8 mouse cellular contexts compared by ENCODE assay signal in the genomic region with DNA sequence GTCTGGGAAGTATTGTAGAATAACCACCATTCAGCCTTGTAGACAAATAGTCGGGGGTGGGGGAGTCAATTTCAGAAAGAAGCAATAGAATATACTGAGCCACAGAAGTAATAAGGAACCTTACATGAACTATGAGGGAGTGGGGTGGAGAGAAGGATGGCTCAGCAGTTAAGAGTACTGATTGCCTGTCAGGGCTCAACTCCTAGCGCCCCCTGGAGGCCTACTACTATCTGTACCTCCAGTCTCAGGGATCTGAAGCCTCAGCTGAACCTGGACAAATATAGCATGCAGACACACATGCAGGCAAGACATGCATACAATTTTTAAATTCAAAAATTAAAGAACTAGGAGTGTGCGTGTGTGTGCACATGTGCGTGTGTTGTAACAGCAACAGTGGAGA.
A peak's percentile ranks its signal among the peaks of the same experiment; 100 is the strongest.
DNase-seq lines count a peak whose midpoint lies in the region; ATAC-seq and TF ChIP-seq lines count a peak whose summit lies in the region.

No protein-coding gene starts in this region.

- no peaks in the 10 kb centered on the region for H3K4me1 ChIP-seq in midbrain, embryonic 10.5 days
- H3K4me1 ChIP-seq in midbrain, embryonic 15.5 days, result no peaks in the 10 kb centered on the region
- H3K4me1 ChIP-seq in intestine, postnatal 0 days (replicated peaks; ENCODE audit: control insufficient read depth, insufficient read depth, low read length), result no peaks in the 10 kb centered on the region
- H3K4me1 ChIP-seq in liver, postnatal 0 days (ENCODE audit: insufficient read depth), result no peaks in the 10 kb centered on the region

- no peak overlapping the region for H3K27ac ChIP-seq in midbrain, embryonic 10.5 days (replicated peaks)
- no peak overlapping the region for H3K27ac ChIP-seq in midbrain, embryonic 15.5 days
- no peak overlapping the region for H3K27ac ChIP-seq in intestine, postnatal 0 days (ENCODE audit: low read depth, low read length)
- H3K27ac ChIP-seq in liver, postnatal 0 days (ENCODE audit: low read depth), result no peak overlapping the region

- ATAC-seq in midbrain, embryonic 15.5 days (replicated peaks), result no peak
- ATAC-seq in intestine, postnatal 0 days, result no peak
- ATAC-seq in liver, postnatal 0 days, result no peak

- TF ChIP-seq EP300 in liver, postnatal 0 days (IDR thresholded peaks at IDR 0.05; ENCODE audit: low read depth), result no peak

- WGBS in midbrain, embryonic 10.5 days, result 40% methylated on average over 4 of the region's 4 CpGs
- WGBS in midbrain, embryonic 15.5 days, result 43% methylated on average over 4 of the region's 4 CpGs
- 51% methylated on average over 4 of the region's 4 CpGs for WGBS in intestine, postnatal 0 days
- 40% methylated on average over 4 of the region's 4 CpGs for WGBS in liver, postnatal 0 days (ENCODE audit: insufficient replicate concordance)

- H3K4me3 ChIP-seq in midbrain, embryonic 10.5 days, result no peak overlapping the region
- H3K4me3 ChIP-seq in midbrain, embryonic 15.5 days, result no peak overlapping the region
- H3K4me3 ChIP-seq in intestine, postnatal 0 days (ENCODE audit: low read depth, low read length), result no peak overlapping the region
- no peak overlapping the region for H3K4me3 ChIP-seq in liver, postnatal 0 days (ENCODE audit: low read depth, low read length)

- H3K27me3 ChIP-seq in midbrain, embryonic 10.5 days (ENCODE audit: low read depth, poor library complexity, severe bottlenecking), result no peaks in the 10 kb centered on the region
- H3K27me3 ChIP-seq in midbrain, embryonic 15.5 days (replicated peaks), result no peaks in the 10 kb centered on the region
- H3K27me3 ChIP-seq in intestine, postnatal 0 days (replicated peaks; ENCODE audit: control insufficient read depth, insufficient read depth, low read length), result no peaks in the 10 kb centered on the region
- no peaks in the 10 kb centered on the region for H3K27me3 ChIP-seq in liver, postnatal 0 days (ENCODE audit: insufficient read depth, low read length)
- H3K27me3 ChIP-seq in splenic B cell, adult 2 months (ENCODE audit: control insufficient read depth, insufficient read depth, low read length, poor library complexity, severe bottlenecking), result no peaks in the 10 kb centered on the region

- no peaks in the 10 kb centered on the region for H3K9me3 ChIP-seq in midbrain, embryonic 10.5 days (replicated peaks)
- no peaks in the 10 kb centered on the region for H3K9me3 ChIP-seq in midbrain, embryonic 15.5 days
- no peaks in the 10 kb centered on the region for H3K9me3 ChIP-seq in intestine, postnatal 0 days (ENCODE audit: control insufficient read depth)
- H3K9me3 ChIP-seq in liver, postnatal 0 days (ENCODE audit: low read length), result no peaks in the 10 kb centered on the region

- TF ChIP-seq CTCF in intestine, postnatal 0 days (IDR thresholded peaks at IDR 0.05; ENCODE audit: low read depth), result peak; percentile 71
- peak; percentile 54 for TF ChIP-seq CTCF in liver, postnatal 0 days (IDR thresholded peaks at IDR 0.05; ENCODE audit: low read depth)

- H3K9ac ChIP-seq in midbrain, embryonic 15.5 days, result no peak overlapping the region
- H3K9ac ChIP-seq in intestine, postnatal 0 days (ENCODE audit: low read depth, low read length), result no peak overlapping the region
- H3K9ac ChIP-seq in liver, postnatal 0 days (replicated peaks), result no peak overlapping the region

- peak; percentile 57 to 84 for DNase-seq in adrenal gland, adult (ENCODE audit: inconsistent age in 2 of 2, low spot score in 1 of 2)
- no peak for DNase-seq in adrenal gland, adult 8-10 months
- peak; percentile 54 for DNase-seq in midbrain, embryonic 10.5 days (ENCODE audit: low spot score)
- peak; percentile 59 to 70 for DNase-seq in cerebellum, adult 18-20 months
- DNase-seq in liver, postnatal 0 days, result peak; percentile 53
- peak; percentile 13 for DNase-seq in splenic B cell, adult 2 months (ENCODE audit: low read depth, low spot score)

- H3K36me3 ChIP-seq in midbrain, embryonic 10.5 days, result no peaks in the 10 kb centered on the region
- no peaks in the 10 kb centered on the region for H3K36me3 ChIP-seq in midbrain, embryonic 15.5 days (replicated peaks)
- H3K36me3 ChIP-seq in intestine, postnatal 0 days (ENCODE audit: control insufficient read depth, insufficient read depth), result no peaks in the 10 kb centered on the region
- H3K36me3 ChIP-seq in liver, postnatal 0 days (replicated peaks; ENCODE audit: insufficient read depth, low read length), result no peaks in the 10 kb centered on the region
- H3K36me3 ChIP-seq in splenic B cell, adult 2 months (ENCODE audit: control insufficient read depth, insufficient read depth, low read length, poor library complexity, severe bottlenecking), result no peaks in the 10 kb centered on the region

- H3K4me2 ChIP-seq in midbrain, embryonic 15.5 days, result no peak overlapping the region
- H3K4me2 ChIP-seq in intestine, postnatal 0 days (replicated peaks; ENCODE audit: low read depth), result no peak overlapping the region
- H3K4me2 ChIP-seq in liver, postnatal 0 days (ENCODE audit: low read depth, low read length), result no peak overlapping the region
